Mouse (Mus musculus): ENCODE results near the gene Syf2. TPM values are rescaled to one million over a fixed set of nuclear protein-coding genes. Genes with fewer than 3 reads are reported as not detected.

Gene Syf2
- 72.0 and 80.9 TPM in 2 replicates for polyA plus RNA-seq (2015; fragmentation: Nextera tagmentation; extraction: Ambion mirVana)

DNA sequence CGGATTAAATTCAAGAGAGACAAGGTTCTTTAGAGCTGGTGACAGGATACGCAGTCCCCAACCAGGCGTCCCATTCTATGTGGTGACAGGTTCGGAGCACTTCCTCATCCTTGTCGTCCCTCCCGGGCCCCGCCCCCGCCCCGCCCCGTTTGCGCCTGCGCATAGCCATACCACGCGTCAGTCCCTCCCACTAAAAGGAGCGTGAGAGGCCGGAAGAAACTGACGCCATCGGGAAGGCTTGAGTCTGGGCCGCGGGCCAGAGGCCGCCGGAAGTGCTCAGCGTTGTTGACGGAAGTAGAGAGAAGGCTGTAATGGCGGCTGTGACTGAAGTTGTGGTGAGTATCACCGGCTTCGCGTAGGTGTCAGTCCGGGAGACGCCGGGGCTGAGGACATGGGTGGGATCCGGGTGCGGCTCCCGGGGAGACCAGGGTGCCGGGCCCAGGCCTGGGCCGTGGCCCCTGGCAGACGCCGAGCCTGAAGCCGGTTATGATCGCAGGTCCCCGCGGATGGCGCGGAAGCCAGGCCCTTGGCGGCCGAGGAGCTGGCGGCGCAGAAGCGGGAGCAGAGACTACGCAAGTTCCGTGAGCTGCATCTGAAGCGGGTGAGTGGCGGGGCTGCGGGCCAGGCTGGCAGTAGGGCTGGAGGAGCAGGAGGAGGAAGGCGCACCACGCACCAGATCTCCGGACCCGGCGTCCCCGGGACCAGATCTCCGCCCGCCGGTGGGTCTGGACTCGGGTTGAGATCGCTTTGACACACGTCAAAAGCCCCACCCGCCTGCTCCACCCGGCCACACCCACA lies at the start of gene Syf2:
Gene Syf2, plus strand, starts transcription at position 215 of the 798 bp plus-strand sequence.

GRCm38 (mm10) chr4:134914864-134915209 lies 15.9 kb upstream of the Syf2 start, which contains the start of gene Tmem50a:
Tmem50a (minus strand) TSS chr4:134915024.

GRCm38 (mm10) chr4:134923258-134924018 lies 7.3 kb upstream of the Syf2 start, which contains the start of gene Rsrp1:
Rsrp1 (plus strand) TSS chr4:134923592.

Other genes starting within 250 kb of the Syf2 start
- gene Man1c1, start 226.6 kb upstream of the Syf2 start, polyA plus RNA-seq (2015; fragmentation: Nextera tagmentation; extraction: Ambion mirVana): 3.2 and 3.6 TPM in 2 replicates
- 10.1 and 13.5 TPM in 2 replicates for gene Ldlrap1, start 162.9 kb upstream of the Syf2 start, polyA plus RNA-seq (2015; fragmentation: Nextera tagmentation; extraction: Ambion mirVana)
- gene Maco1, start 77.6 kb upstream of the Syf2 start, polyA plus RNA-seq (2015; fragmentation: Nextera tagmentation; extraction: Ambion mirVana): 21.2 and 21.9 TPM in 2 replicates
- 0.62 and 0.78 TPM in 2 replicates for gene Rhd, start 66.4 kb upstream of the Syf2 start, polyA plus RNA-seq (2015; fragmentation: Nextera tagmentation; extraction: Ambion mirVana)
- gene Tmem50a, start 15.9 kb upstream of the Syf2 start, polyA plus RNA-seq (2015; fragmentation: Nextera tagmentation; extraction: Ambion mirVana): 122 and 136 TPM in 2 replicates
- 203 and 238 TPM in 2 replicates for gene Rsrp1, start 7.3 kb upstream of the Syf2 start, polyA plus RNA-seq (2015; fragmentation: Nextera tagmentation; extraction: Ambion mirVana)
- gene Runx3, start 189.8 kb downstream of the Syf2 start, polyA plus RNA-seq (2015; fragmentation: Nextera tagmentation; extraction: Ambion mirVana): 0.17 and 0.28 TPM in 2 replicates

Measured in skeletal muscle tissue, postnatal 0 days (tissue).